Mouse (Mus musculus) liver, embryonic 11.5 days (tissue): ENCODE data around the gene Nfia. TPM values are rescaled to one million over a fixed set of nuclear protein-coding genes. Genes with fewer than 3 reads are reported as not detected.

ENCODE experiments used
- ATAC-seq: fragments of 200-750 bp; cut with Nextera tagmentation; replicated peaks from 2 replicates; pipeline ENCODE4 v1.8.0; 2017; ENCODE audit warnings: moderate number of reproducible peaks, mild to moderate bottlenecking, moderate TSS enrichment, moderate library complexity; ENCODE audit not compliant: low FRiP score
- DNase-seq: peaks from one replicate; pipeline ENCODE4 v3.0.0-alpha.2; 2017; ENCODE audit warnings: low spot score
- H3K27ac ChIP-seq: fragments of 300-500 bp; sonication (generic); 2 replicates; pipeline ENCODE4 v1.5.1; 2014; ENCODE audit warnings: mild to moderate bottlenecking, low read depth, low read length, control low read depth
- H3K27me3 ChIP-seq: fragments of 300-500 bp; sonication (generic); replicated peaks from 2 replicates; pipeline ENCODE4 v1.6.1; 2014; ENCODE audit warnings: low read length, mixed read lengths; ENCODE audit not compliant: control insufficient read depth, insufficient read depth
- H3K36me3 ChIP-seq: fragments of 300-500 bp; sonication (generic); 2 replicates; pipeline ENCODE4 v1.6.1; 2014; ENCODE audit warnings: mild to moderate bottlenecking, low read length, moderate library complexity, mixed read lengths; ENCODE audit not compliant: control insufficient read depth, insufficient read depth
- H3K4me1 ChIP-seq: fragments of 300-500 bp; sonication (generic); replicated peaks from 2 replicates; pipeline ENCODE4 v1.6.1; 2014; ENCODE audit warnings: low read length, mixed read lengths; ENCODE audit not compliant: control insufficient read depth, insufficient read depth
- H3K4me2 ChIP-seq: fragments of 300-500 bp; sonication (generic); 2 replicates; pipeline ENCODE4 v1.6.1; 2014; ENCODE audit warnings: mild to moderate bottlenecking, control low read depth, moderate library complexity
- H3K4me3 ChIP-seq: fragments of 300-500 bp; sonication (generic); 2 replicates; pipeline ENCODE4 v1.5.1; 2014; ENCODE audit warnings: low read depth, low read length, control low read depth
- H3K9ac ChIP-seq: fragments of 300-500 bp; sonication (generic); 2 replicates; pipeline ENCODE4 v1.6.1; 2014; ENCODE audit warnings: low read depth, low read length, control low read depth
- H3K9me3 ChIP-seq: fragments of 300-500 bp; sonication (generic); 2 replicates; pipeline ENCODE4 v1.6.1; 2016; ENCODE audit warnings: low read length, inconsistent platforms, mixed read lengths; ENCODE audit not compliant: control insufficient read depth
- WGBS: fragments of 180-500 bp; shearing (Covaris S2); extraction: QIAGEN DNeasy Blood & Tissue Kit; methylation state at CpG from one replicate; pipeline ENCODE4 v1.1.7; 2014; 5-methylcytosine and 5-hydroxymethylcytosine counted together
- polyA plus RNA-seq: library from polyadenylated mRNA; unstranded; fragments of >200 nt; fragmentation: Nextera tagmentation; extraction: Ambion mirVana; gene quantifications from 2 replicates; pipeline ENCODE4 v1.2.1, GENCODE M21; 2014

Nfia gene
- polyA plus RNA-seq, 1 experiment from 2014 or later = 11.3 TPM

GRCm38 (mm10) chr4:97795957-97796356 lies 23.4 kb downstream of the Nfia start:
- no peak overlapping the region for H3K27ac ChIP-seq
- 76% methylated on average over 5 of the region's 5 CpGs for WGBS
- 0 out of 2 replicates have a peak, but pooled peaks cover 3% of the 10 kb centered on the region for H3K27me3 ChIP-seq
- DNase-seq (no peak), ATAC-seq (no peak)
- no peaks in the 10 kb centered on the region for H3K9me3 ChIP-seq
- H3K4me2 ChIP-seq = no peak overlapping the region
- H3K36me3 ChIP-seq = no peaks in the 10 kb centered on the region; the same call in 1 of the 2 replicates
- no peak overlapping the region for H3K9ac ChIP-seq
- no peak overlapping the region for H3K4me3 ChIP-seq
- no peaks in the 10 kb centered on the region for H3K4me1 ChIP-seq

GRCm38 (mm10) chr4:97796505-97796904 lies 24.0 kb downstream of the Nfia start:
- Histone ChIP-seq H3K27ac (no peak overlapping the region), H3K9me3 (no peaks in the 10 kb centered on the region), H3K4me2 (no peak overlapping the region), H3K4me3 (no peak overlapping the region), H3K4me1 (no peaks in the 10 kb centered on the region), H3K9ac (no peak overlapping the region), H3K36me3 (no peaks in the 10 kb centered on the region; the same call in 1 of the 2 replicates), H3K27me3 (0 out of 2 replicates have a peak, but pooled peaks cover 3% of the 10 kb centered on the region)
- ATAC-seq (no peak), DNase-seq (no peak)
- 78% methylated on average over 10 of the region's 10 CpGs for WGBS

GRCm38 (mm10) chr4:97803791-97804190 lies 31.3 kb downstream of the Nfia start:
- Histone ChIP-seq H3K9me3 (no peaks in the 10 kb centered on the region), H3K4me1 (no peaks in the 10 kb centered on the region; the same call in 1 of the 2 replicates)
- 65% methylated on average over 3 of the region's 3 CpGs for WGBS

GRCm38 (mm10) chr4:97804638-97805037 lies 32.1 kb downstream of the Nfia start:
- Histone ChIP-seq H3K27me3 (no peaks in the 10 kb centered on the region), H3K4me3 (no peak overlapping the region), H3K4me1 (peaks cover 2% of the 10 kb centered on the region; the same call in 1 of the 2 replicates), H3K4me2 (no peak overlapping the region), H3K9ac (no peak overlapping the region), H3K27ac (no peak overlapping the region), H3K36me3 (peaks cover 2% of the 10 kb centered on the region; the same call in 1 of the 2 replicates), H3K9me3 (no peaks in the 10 kb centered on the region)
- no peak for ATAC-seq
- no peak for DNase-seq
- WGBS = 76% methylated on average over 5 of the region's 5 CpGs

More at GRCm38 (mm10) chr4:97803791-97804190, 31.3 kb downstream of the Nfia start:
- ATAC-seq (no peak), DNase-seq (no peak)
- Histone ChIP-seq H3K36me3 (peaks cover 2% of the 10 kb centered on the region; the same call in 1 of the 2 replicates), H3K27me3 (no peaks in the 10 kb centered on the region), H3K4me3 (no peak overlapping the region), H3K27ac (no peak overlapping the region), H3K4me2 (no peak overlapping the region), H3K9ac (no peak overlapping the region)

GRCm38 (mm10) chr4:97805255-97805654 lies 32.7 kb downstream of the Nfia start:
- Histone ChIP-seq H3K9ac (no peak overlapping the region), H3K9me3 (no peaks in the 10 kb centered on the region), H3K4me2 (no peak overlapping the region), H3K27ac (no peak overlapping the region), H3K4me1 (peaks cover 3% of the 10 kb centered on the region; the same call in 1 of the 2 replicates), H3K36me3 (0 out of 2 replicates have a peak, but pooled peaks cover 2% of the 10 kb centered on the region), H3K4me3 (no peak overlapping the region), H3K27me3 (no peaks in the 10 kb centered on the region)
- 62% methylated on average over 2 of the region's 2 CpGs for WGBS
- ATAC-seq = no peak
- no peak for DNase-seq

- Histone ChIP-seq H3K9me3 (no peaks in the 10 kb centered on the region), H3K4me1 (peaks cover 3% of the 10 kb centered on the region; the same call in 1 of the 2 replicates), H3K4me2 (no peak overlapping the region), H3K4me3 (no peak overlapping the region), H3K27me3 (no peaks in the 10 kb centered on the region), H3K27ac (no peak overlapping the region), H3K36me3 (0 out of 2 replicates have a peak, but pooled peaks cover 2% of the 10 kb centered on the region), H3K9ac (no peak overlapping the region)
- ATAC-seq (no peak), DNase-seq (no peak)
- WGBS = 76% methylated on average over 7 of the region's 7 CpGs
Observed at GRCm38 (mm10) chr4:97805896-97806808, 33.6 kb downstream of the Nfia start.

- no peaks in the 10 kb centered on the region for H3K9me3 ChIP-seq
- DNase-seq (no peak), ATAC-seq (no peak)
- H3K4me3 ChIP-seq = no peak overlapping the region
- H3K4me2 ChIP-seq = no peak overlapping the region
- H3K27me3 ChIP-seq = no peaks in the 10 kb centered on the region
- no peak overlapping the region for H3K27ac ChIP-seq
- 83% methylated on average over 2 of the region's 2 CpGs for WGBS
- no peak overlapping the region for H3K9ac ChIP-seq
- H3K36me3 ChIP-seq = 0 out of 2 replicates have a peak, but pooled peaks cover 2% of the 10 kb centered on the region
- peaks cover 3% of the 10 kb centered on the region; the same call in 1 of the 2 replicates for H3K4me1 ChIP-seq
Observed at GRCm38 (mm10) chr4:97806924-97807323, 34.4 kb downstream of the Nfia start.

GRCm38 (mm10) chr4:97808885-97809284 lies 36.4 kb downstream of the Nfia start:
- no peak overlapping the region for H3K4me3 ChIP-seq
- no peak overlapping the region for H3K27ac ChIP-seq
- H3K9ac ChIP-seq = no peak overlapping the region
- 67% methylated on average over 3 of the region's 3 CpGs for WGBS
- no peak for ATAC-seq
- H3K4me2 ChIP-seq = no peak overlapping the region
- H3K27me3 ChIP-seq = no peaks in the 10 kb centered on the region
- H3K9me3 ChIP-seq = no peaks in the 10 kb centered on the region
- H3K4me1 ChIP-seq = 0 out of 2 replicates have a peak, but pooled peaks cover 3% of the 10 kb centered on the region
- no peaks in the 10 kb centered on the region for H3K36me3 ChIP-seq
- DNase-seq = no peak
